Comparison of ENCODE assay signal across 8 mouse cellular contexts in the genomic region with DNA sequence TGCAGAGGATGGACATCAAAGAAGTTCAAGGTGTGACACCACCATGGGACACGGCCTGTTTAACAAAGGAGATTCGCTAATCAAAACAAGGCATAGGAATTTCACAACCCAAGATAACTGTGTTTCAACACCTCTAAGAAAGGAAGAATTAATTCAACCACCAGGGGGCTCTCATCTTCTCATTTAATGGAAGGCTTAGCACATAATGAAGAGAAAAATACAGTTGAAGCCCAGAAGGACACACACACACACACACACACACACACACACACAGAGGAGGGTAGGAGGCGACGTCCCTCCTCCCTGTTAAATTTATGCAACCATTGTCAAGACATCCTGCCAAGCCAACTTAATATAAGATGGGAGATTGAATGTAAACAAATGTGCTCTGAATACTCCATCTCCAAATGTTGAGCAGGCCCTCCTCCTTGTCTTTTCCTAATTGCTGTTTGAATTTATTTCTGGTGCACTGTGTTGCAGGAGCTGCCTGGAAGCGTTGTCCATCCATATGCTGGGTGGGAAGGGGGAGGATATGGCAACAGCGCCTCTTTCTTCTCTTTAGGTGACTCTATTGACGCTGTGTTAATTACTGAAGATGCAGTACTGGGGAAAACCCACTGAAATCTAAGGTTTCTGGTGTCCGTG.
A peak's percentile ranks its signal among the peaks of the same experiment; 100 is the strongest.
DNase-seq lines count a peak whose midpoint lies in the region; ATAC-seq lines count a peak whose summit lies in the region.

No protein-coding gene starts in this region.

- H3K36me3 ChIP-seq in hindbrain, embryonic 11.5 days (ENCODE audit: control insufficient read depth, insufficient read depth, low read length): no peaks in the 10 kb centered on the region
- H3K36me3 ChIP-seq in hindbrain, embryonic 12.5 days: no peaks in the 10 kb centered on the region
- no peaks in the 10 kb centered on the region for H3K36me3 ChIP-seq in forebrain, embryonic 16.5 days (ENCODE audit: control insufficient read depth, insufficient read depth)

- no peaks in the 10 kb centered on the region for H3K27me3 ChIP-seq in hindbrain, embryonic 11.5 days (ENCODE audit: control insufficient read depth, insufficient read depth, low read length)
- H3K27me3 ChIP-seq in hindbrain, embryonic 12.5 days: no peaks in the 10 kb centered on the region
- no peaks in the 10 kb centered on the region for H3K27me3 ChIP-seq in forebrain, embryonic 16.5 days (replicated peaks; ENCODE audit: control insufficient read depth, insufficient read depth, low read length)

- no peak overlapping the region for H3K4me2 ChIP-seq in hindbrain, embryonic 11.5 days (replicated peaks; ENCODE audit: low read depth, low read length)
- H3K4me2 ChIP-seq in hindbrain, embryonic 12.5 days (replicated peaks): no peak overlapping the region
- no peak overlapping the region for H3K4me2 ChIP-seq in forebrain, embryonic 16.5 days (ENCODE audit: low read length)

- H3K4me1 ChIP-seq in hindbrain, embryonic 11.5 days (replicated peaks; ENCODE audit: control insufficient read depth, insufficient read depth, low read length): no peaks in the 10 kb centered on the region
- no peaks in the 10 kb centered on the region for H3K4me1 ChIP-seq in hindbrain, embryonic 12.5 days
- peaks cover 3% of the 10 kb centered on the region; the same call in 1 of the 2 replicates for H3K4me1 ChIP-seq in forebrain, embryonic 16.5 days (replicated peaks; ENCODE audit: control insufficient read depth, insufficient read depth, low read length)

- intact Hi-C loops in left cerebral cortex, postnatal 25 days (cut with DNase I): loop anchor here (2.0 to 5.0 kb wide), 2 partner anchors 55 to 156 kb away; no protein-coding TSS in a partner anchor

- no peak overlapping the region for H3K27ac ChIP-seq in hindbrain, embryonic 11.5 days (ENCODE audit: low read depth, low read length)
- no peak overlapping the region for H3K27ac ChIP-seq in hindbrain, embryonic 12.5 days
- H3K27ac ChIP-seq in forebrain, embryonic 16.5 days (ENCODE audit: low read length): no peak overlapping the region

- peak; percentile 73 for DNase-seq in hindbrain, embryonic 11.5 days (ENCODE audit: low spot score)
- DNase-seq in B cell, adult 2 months: peak; percentile 42 to 58
- peak; percentile 70 for DNase-seq in NIH3T3 (ENCODE audit: low read depth)
- DNase-seq in left cerebral cortex, postnatal 25 days (ENCODE audit: low spot score in 2 of 2): peak; percentile 49 to 80
- peak; percentile 47 for DNase-seq in right cerebral cortex, postnatal 25 days
- DNase-seq in gastrocnemius, postnatal 4 days (ENCODE audit: low spot score in 2 of 2): no peak

- H3K9me3 ChIP-seq in hindbrain, embryonic 11.5 days (ENCODE audit: control insufficient read depth, low read length): no peaks in the 10 kb centered on the region
- H3K9me3 ChIP-seq in hindbrain, embryonic 12.5 days (replicated peaks): no peaks in the 10 kb centered on the region
- no peaks in the 10 kb centered on the region for H3K9me3 ChIP-seq in forebrain, embryonic 16.5 days (ENCODE audit: control insufficient read depth, low read length)

- no peak overlapping the region for H3K4me3 ChIP-seq in hindbrain, embryonic 11.5 days (ENCODE audit: low read depth, low read length)
- H3K4me3 ChIP-seq in hindbrain, embryonic 12.5 days: no peak overlapping the region
- no peak overlapping the region for H3K4me3 ChIP-seq in forebrain, embryonic 16.5 days (replicated peaks; ENCODE audit: low read length)

- 65% methylated on average over 8 of the region's 8 CpGs for WGBS in hindbrain, embryonic 11.5 days
- WGBS in hindbrain, embryonic 12.5 days: 66% methylated on average over 8 of the region's 8 CpGs
- 41% methylated on average over 8 of the region's 8 CpGs for WGBS in forebrain, embryonic 16.5 days

- ATAC-seq in hindbrain, embryonic 11.5 days (ENCODE audit: low FRiP score): no peak
- ATAC-seq in hindbrain, embryonic 12.5 days (ENCODE audit: low FRiP score): no peak
- peak; percentile 69 for ATAC-seq in forebrain, embryonic 16.5 days

- H3K9ac ChIP-seq in hindbrain, embryonic 11.5 days (ENCODE audit: low read depth, low read length): no peak overlapping the region
- no peak overlapping the region for H3K9ac ChIP-seq in hindbrain, embryonic 12.5 days
- no peak overlapping the region for H3K9ac ChIP-seq in forebrain, embryonic 16.5 days (replicated peaks; ENCODE audit: low read depth, low read length)

Comparison
In these comparisons a context has a peak if more than half of its experiments do, and no peak if none do; other contexts are left out.
1. DNase-seq: peak in hindbrain, embryonic 11.5 days (single experiment), B cell, adult 2 months (2 of 2), NIH3T3 (single experiment), left cerebral cortex, postnatal 25 days (2 of 2) and right cerebral cortex, postnatal 25 days (single experiment); none in gastrocnemius, postnatal 4 days (0 of 2).